Mouse (Mus musculus) heart, postnatal 0 days (tissue): Measurements from ENCODE around the gene Zfp619.

Source experiments
- CTCF ChIP-seq: IDR thresholded peaks from 2 replicates; pipeline ENCODE4 v1.5.1; 2016; ENCODE audit warnings: antibody characterized with exemption, control low read depth, low read depth
- EP300 ChIP-seq: IDR thresholded peaks from 2 replicates; pipeline ENCODE4 v1.6.1; 2016; ENCODE audit warnings: antibody characterized with exemption, low read depth

- TF ChIP-seq CTCF: no peak
- TF ChIP-seq EP300: no peak
Measured at GRCm38 (mm10) chr7:39504100-39504499, 13.5 kb upstream of the Zfp619 start.
